Mouse (Mus musculus) heart, postnatal 0 days (tissue): ENCODE data around the gene Zeb2. TPM values are rescaled to one million over a fixed set of nuclear protein-coding genes. Genes with fewer than 3 reads are reported as not detected.

ENCODE experiments used
- ATAC-seq: fragments of 200-750 bp; cut with Nextera tagmentation; 2 replicates; pipeline ENCODE4 v1.8.0; 2017; ENCODE audit warnings: low read depth, moderate number of reproducible peaks, moderate library complexity; ENCODE audit not compliant: insufficient read depth
- DNase-seq: peaks from one replicate; pipeline ENCODE4 v3.0.0-alpha.2; 2016; ENCODE audit warnings: low spot score
- H3K27ac ChIP-seq: fragments of 300-500 bp; sonication (generic); 2 replicates; pipeline ENCODE4 v1.5.1; 2014; ENCODE audit warnings: low read depth, mild to moderate bottlenecking
- H3K27me3 ChIP-seq: fragments of 300-500 bp; sonication (generic); 2 replicates; pipeline ENCODE4 v1.6.1; 2014; ENCODE audit warnings: low read length, mixed read lengths; ENCODE audit not compliant: control insufficient read depth, insufficient read depth
- H3K36me3 ChIP-seq: fragments of 300-500 bp; sonication (generic); replicated peaks from 2 replicates; pipeline ENCODE4 v1.6.1; 2014; ENCODE audit warnings: low read length, mixed read lengths; ENCODE audit not compliant: control insufficient read depth, insufficient read depth
- H3K4me1 ChIP-seq: fragments of 300-500 bp; sonication (generic); 2 replicates; pipeline ENCODE4 v1.6.1; 2014; ENCODE audit warnings: antibody characterized with exemption; ENCODE audit not compliant: control insufficient read depth, insufficient read depth
- H3K4me2 ChIP-seq: fragments of 300-500 bp; sonication (generic); 2 replicates; pipeline ENCODE4 v1.6.1; 2014; ENCODE audit warnings: low read depth, mild to moderate bottlenecking, low read length, moderate library complexity
- H3K4me3 ChIP-seq: fragments of 300-500 bp; sonication (generic); 2 replicates; pipeline ENCODE4 v1.5.1; 2014; ENCODE audit warnings: low read depth, low read length
- H3K9ac ChIP-seq: fragments of 300-500 bp; sonication (generic); replicated peaks from 2 replicates; pipeline ENCODE4 v1.6.1; 2014; ENCODE audit warnings: low read depth, low read length, mixed read lengths
- H3K9me3 ChIP-seq: fragments of 300-500 bp; sonication (generic); replicated peaks from 2 replicates; pipeline ENCODE4 v1.6.1; 2016; ENCODE audit warnings: low read length; ENCODE audit not compliant: control insufficient read depth
- CTCF ChIP-seq: IDR thresholded peaks from 2 replicates; pipeline ENCODE4 v1.5.1; 2016; ENCODE audit warnings: antibody characterized with exemption, control low read depth, low read depth
- EP300 ChIP-seq: IDR thresholded peaks from 2 replicates; pipeline ENCODE4 v1.6.1; 2016; ENCODE audit warnings: antibody characterized with exemption, low read depth
- WGBS: fragments of 180-500 bp; shearing (Covaris S2); extraction: QIAGEN DNeasy Blood & Tissue Kit; methylation state at CpG from one replicate; pipeline ENCODE4 v1.1.7; 2014; 5-methylcytosine and 5-hydroxymethylcytosine counted together
- polyA plus RNA-seq: library from polyadenylated mRNA; unstranded; fragments of >200 nt; fragmentation: Nextera tagmentation; extraction: Ambion mirVana; gene quantifications from 2 replicates; pipeline ENCODE4 v1.2.1, GENCODE M21; 2015
- total RNA-seq: library from RNA; depleted of rRNA; stranded (reverse); fragments of >200 nt; gene quantifications from 2 replicates; pipeline ENCODE4 v1.2.3, GENCODE M21; 2014; ENCODE audit warnings: low replicate concordance

The Zeb2 gene
- total and polyA plus RNA-seq, 2 experiments from 2014 or later, result 13.4 to 41.2 TPM

DNA sequence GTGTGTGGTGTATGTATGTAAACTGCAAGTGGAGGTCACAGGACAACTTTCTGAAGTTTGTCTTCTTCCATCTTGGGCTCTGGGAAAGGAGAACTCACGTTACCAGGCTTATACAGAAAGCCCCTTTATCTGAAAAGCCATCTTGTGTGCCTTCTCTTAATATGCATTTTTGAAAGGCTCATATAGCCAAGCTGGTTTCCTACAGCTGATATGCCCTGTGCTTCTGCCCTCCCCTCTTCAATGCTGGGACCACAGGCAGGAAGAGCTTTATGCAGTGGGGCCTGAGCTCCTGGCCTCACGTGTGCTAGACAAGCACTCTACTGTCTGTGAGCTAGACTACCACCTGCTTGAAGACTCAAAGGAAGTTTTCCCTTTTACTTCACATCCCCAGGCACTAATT, 19.6 kb upstream of the Zeb2 start:
- WGBS, result 70% methylated on average over 2 of the region's 2 CpGs
- TF ChIP-seq CTCF (no peak), EP300 (no peak)
- no peak for DNase-seq

DNA sequence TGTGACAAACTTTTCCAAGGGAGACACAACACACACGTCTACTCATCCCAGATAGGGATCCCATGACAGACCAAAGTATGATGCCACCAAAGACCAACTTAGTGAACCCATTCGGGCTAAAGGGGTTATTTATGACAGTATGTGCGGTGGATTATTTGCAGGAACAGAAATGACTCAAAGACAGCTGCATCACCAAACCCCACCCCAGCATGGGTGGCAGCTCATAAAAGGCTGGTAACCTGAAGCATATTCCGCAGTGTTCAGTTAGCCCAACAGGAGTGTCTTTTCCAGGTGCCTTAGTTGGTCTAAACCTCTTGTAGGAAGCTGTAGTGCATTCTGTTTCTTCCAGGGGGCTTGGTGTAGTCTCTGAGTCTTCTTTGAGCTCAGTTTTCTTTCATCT, 16.0 kb upstream of the Zeb2 start:
- DNase-seq (no peak), ATAC-seq (no peak)
- H3K27ac ChIP-seq, result no peak overlapping the region
- no peak overlapping the region for H3K9ac ChIP-seq
- H3K27me3 ChIP-seq, result no peaks in the 10 kb centered on the region
- WGBS, result 77% methylated on average over 4 of the region's 4 CpGs
- no peak overlapping the region for H3K4me2 ChIP-seq
- TF ChIP-seq CTCF (no peak), EP300 (no peak)
- no peaks in the 10 kb centered on the region for H3K36me3 ChIP-seq
- no peaks in the 10 kb centered on the region for H3K9me3 ChIP-seq
- no peaks in the 10 kb centered on the region for H3K4me1 ChIP-seq
- H3K4me3 ChIP-seq, result no peak overlapping the region

More for the DNA sequence above, 19.6 kb upstream of the Zeb2 start:
- H3K27ac ChIP-seq, result no peak overlapping the region
- H3K4me1 ChIP-seq, result no peaks in the 10 kb centered on the region
- no peak overlapping the region for H3K4me2 ChIP-seq
- H3K27me3 ChIP-seq, result no peaks in the 10 kb centered on the region
- no peak overlapping the region for H3K4me3 ChIP-seq
- no peak overlapping the region for H3K9ac ChIP-seq
- no peaks in the 10 kb centered on the region for H3K36me3 ChIP-seq
- H3K9me3 ChIP-seq, result no peaks in the 10 kb centered on the region
- no peak for ATAC-seq

DNA sequence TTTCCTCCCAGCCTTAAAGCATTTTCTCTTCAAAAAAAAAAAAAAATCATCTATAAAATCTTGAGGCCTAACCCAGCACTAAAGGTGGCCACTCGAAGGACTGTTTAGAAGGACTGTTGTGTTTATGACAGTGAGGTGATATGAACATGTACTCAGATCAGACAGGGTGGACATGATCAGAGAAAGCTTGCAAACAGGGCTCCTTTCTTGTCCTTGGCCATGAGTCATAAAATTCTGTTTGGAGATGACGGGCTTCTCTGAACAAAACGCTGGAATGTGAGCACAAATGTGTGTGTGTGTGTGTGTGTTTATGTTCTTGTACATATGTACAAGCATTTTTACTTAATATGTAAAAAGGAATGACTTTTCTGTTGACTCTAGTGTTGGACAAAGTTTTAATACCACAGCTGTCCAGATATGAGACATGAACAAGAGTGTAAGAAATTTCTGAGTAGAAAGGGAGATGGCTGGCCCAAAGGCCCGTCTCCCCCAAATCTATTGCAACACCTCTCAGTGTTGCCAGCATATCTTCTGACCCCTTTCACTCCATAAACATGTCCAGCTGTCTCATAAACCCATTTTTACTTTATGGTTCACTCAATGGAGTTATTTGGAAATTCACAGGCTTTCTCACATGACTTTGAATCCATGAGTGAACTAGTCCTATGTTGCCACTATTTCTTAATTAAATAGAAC, 13.4 kb upstream of the Zeb2 start:
- H3K27ac ChIP-seq, result no peak overlapping the region
- no peak for ATAC-seq

DNA sequence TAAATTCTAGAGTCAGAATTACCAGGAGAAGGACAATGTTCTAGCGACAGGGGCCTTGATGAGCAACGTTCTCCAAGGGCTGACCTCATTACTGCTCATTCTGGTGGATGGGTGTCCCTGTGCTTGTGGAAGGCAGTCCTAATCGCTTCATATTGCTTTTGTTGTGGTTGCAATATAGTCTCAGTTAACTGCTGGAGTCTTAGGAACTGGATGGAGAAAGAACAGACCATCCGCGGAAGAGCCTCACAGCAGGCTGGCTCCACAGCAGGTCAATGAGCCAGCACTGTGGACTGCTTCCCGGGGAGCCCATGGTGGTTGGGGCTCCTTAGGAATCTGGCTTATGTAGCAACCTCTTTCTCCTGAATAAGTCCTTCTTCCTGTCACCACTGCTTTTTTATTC, 12.4 kb upstream of the Zeb2 start:
- DNase-seq, result no peak
- no peak overlapping the region for H3K27ac ChIP-seq

More for the DNA sequence above, 13.4 kb upstream of the Zeb2 start:
- no peak for DNase-seq
- H3K9me3 ChIP-seq, result no peaks in the 10 kb centered on the region
- TF ChIP-seq CTCF (no peak), EP300 (no peak)
- H3K9ac ChIP-seq, result no peak overlapping the region
- 75% methylated on average over 4 of the region's 4 CpGs for WGBS
- no peaks in the 10 kb centered on the region for H3K36me3 ChIP-seq
- no peak overlapping the region for H3K4me3 ChIP-seq
- no peaks in the 10 kb centered on the region for H3K4me1 ChIP-seq
- H3K27me3 ChIP-seq, result no peaks in the 10 kb centered on the region
- H3K4me2 ChIP-seq, result no peak overlapping the region

DNA sequence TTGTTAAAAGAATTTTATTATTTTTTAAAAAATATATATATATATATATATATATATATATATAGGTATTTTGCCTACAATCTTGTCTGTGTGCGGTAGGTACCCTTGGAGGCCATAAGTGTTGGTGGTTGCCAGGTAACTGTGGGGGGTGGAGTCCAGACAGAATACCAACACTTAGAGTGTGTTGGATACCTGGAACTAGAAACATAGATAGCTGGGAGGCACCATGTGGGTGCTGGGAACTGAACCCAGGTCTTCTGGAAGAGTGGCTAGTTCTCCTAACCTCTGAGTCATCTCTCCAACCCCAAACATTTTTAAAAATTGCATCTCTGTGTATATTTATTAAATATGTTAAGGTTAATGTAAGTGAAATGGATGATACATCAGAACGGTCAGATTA, 11.5 kb upstream of the Zeb2 start:
- 99% methylated on average over 2 of the region's 2 CpGs for WGBS
- Histone ChIP-seq H3K4me1 (no peaks in the 10 kb centered on the region), H3K27me3 (no peaks in the 10 kb centered on the region), H3K4me2 (no peak overlapping the region), H3K27ac (no peak overlapping the region), H3K9me3 (no peaks in the 10 kb centered on the region), H3K4me3 (no peak overlapping the region), H3K9ac (no peak overlapping the region), H3K36me3 (no peaks in the 10 kb centered on the region)
- no peak for DNase-seq
- no peak for TF ChIP-seq CTCF
- no peak for TF ChIP-seq EP300
- ATAC-seq, result no peak

More for the DNA sequence above, 12.4 kb upstream of the Zeb2 start:
- no peaks in the 10 kb centered on the region for H3K9me3 ChIP-seq
- H3K4me3 ChIP-seq, result no peak overlapping the region
- no peak overlapping the region for H3K4me2 ChIP-seq
- WGBS, result 58% methylated on average over 6 of the region's 6 CpGs
- H3K9ac ChIP-seq, result no peak overlapping the region
- no peak for TF ChIP-seq CTCF
- TF ChIP-seq EP300, result no peak
- no peak for ATAC-seq
- H3K36me3 ChIP-seq, result no peaks in the 10 kb centered on the region
- H3K4me1 ChIP-seq, result no peaks in the 10 kb centered on the region
- no peaks in the 10 kb centered on the region for H3K27me3 ChIP-seq

DNA sequence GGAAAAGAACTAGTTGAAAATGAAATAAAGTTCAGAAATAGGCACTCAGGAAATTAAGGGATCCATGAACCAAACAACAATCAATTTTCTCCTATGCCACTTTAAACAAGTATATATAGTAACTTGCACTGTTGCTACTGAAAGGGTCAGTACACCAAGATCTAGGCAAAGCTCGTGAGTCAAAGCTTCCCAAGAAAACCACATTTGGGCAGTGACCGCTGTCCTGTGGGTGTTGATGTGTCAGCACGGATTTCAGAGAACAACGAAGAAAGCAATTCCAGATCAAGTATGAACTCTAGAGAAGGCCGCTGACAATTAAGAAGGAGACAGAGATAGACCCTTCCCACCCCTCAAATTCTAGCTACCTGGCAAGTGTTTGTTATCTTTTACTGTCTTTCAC, 9.2 kb upstream of the Zeb2 start:
- H3K27me3 ChIP-seq, result no peaks in the 10 kb centered on the region
- H3K27ac ChIP-seq, result no peak overlapping the region
- TF ChIP-seq CTCF (no peak), EP300 (no peak)
- no peak overlapping the region for H3K4me2 ChIP-seq
- DNase-seq (no peak), ATAC-seq (no peak)
- no peak overlapping the region for H3K9ac ChIP-seq
- H3K36me3 ChIP-seq, result no peaks in the 10 kb centered on the region
- WGBS, result 70% methylated on average over 5 of the region's 5 CpGs
- H3K4me1 ChIP-seq, result no peaks in the 10 kb centered on the region
- no peak overlapping the region for H3K4me3 ChIP-seq
- no peaks in the 10 kb centered on the region for H3K9me3 ChIP-seq
